Mouse (Mus musculus) spleen, postnatal 10 days (tissue): ENCODE measurements around the gene Commd8.

Experiments used
- DNase-seq, 2 experiments: peaks; one replicate each; pipeline ENCODE4 v3.0.0; 2021 to 2022; ENCODE audit warnings: low spot score in 2 of 2

Commd8 gene

GRCm38 (mm10) chr5:72167594-72168284 is at the start of gene Commd8:
TSS of gene Commd8 (minus strand) at chr5:72168189.
- DNase-seq: peak; percentile 89 to 97

- no peak for DNase-seq
These were observed 43.8 kb upstream of the Commd8 start for GRCm38 (mm10) chr5:72211741-72212140.

GRCm38 (mm10) chr5:72210812-72211139 is 42.8 kb upstream of the Commd8 start:
- DNase-seq: no peak

- no peak for DNase-seq
These were observed 42.3 kb upstream of the Commd8 start for GRCm38 (mm10) chr5:72210123-72210811.

DNA sequence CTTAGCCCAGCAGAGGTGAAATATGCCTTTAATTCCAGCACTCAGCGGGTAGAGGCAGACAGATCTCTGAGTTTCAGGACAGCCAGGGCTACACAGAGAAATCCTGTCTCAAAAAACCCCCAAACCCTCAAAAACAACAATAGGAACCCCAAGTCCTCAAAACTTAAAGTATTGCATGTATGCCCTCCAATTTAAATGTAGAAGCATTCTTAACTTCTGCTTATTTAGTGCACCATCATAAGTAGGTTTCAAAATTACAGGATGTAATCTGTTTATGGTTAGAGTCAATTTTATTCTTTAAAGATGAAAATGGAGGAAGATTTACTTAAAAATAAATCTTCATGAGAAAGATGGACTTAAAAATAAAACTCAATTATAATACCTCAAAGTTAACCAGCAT is 40.5 kb upstream of the Commd8 start:
- DNase-seq: no peak

GRCm38 (mm10) chr5:72205271-72205670 is 37.3 kb upstream of the Commd8 start:
- no peak for DNase-seq

- no peak for DNase-seq
These were observed 36.5 kb upstream of the Commd8 start for GRCm38 (mm10) chr5:72204507-72204906.

GRCm38 (mm10) chr5:72203734-72204073 is 35.7 kb upstream of the Commd8 start:
- no peak for DNase-seq

DNA sequence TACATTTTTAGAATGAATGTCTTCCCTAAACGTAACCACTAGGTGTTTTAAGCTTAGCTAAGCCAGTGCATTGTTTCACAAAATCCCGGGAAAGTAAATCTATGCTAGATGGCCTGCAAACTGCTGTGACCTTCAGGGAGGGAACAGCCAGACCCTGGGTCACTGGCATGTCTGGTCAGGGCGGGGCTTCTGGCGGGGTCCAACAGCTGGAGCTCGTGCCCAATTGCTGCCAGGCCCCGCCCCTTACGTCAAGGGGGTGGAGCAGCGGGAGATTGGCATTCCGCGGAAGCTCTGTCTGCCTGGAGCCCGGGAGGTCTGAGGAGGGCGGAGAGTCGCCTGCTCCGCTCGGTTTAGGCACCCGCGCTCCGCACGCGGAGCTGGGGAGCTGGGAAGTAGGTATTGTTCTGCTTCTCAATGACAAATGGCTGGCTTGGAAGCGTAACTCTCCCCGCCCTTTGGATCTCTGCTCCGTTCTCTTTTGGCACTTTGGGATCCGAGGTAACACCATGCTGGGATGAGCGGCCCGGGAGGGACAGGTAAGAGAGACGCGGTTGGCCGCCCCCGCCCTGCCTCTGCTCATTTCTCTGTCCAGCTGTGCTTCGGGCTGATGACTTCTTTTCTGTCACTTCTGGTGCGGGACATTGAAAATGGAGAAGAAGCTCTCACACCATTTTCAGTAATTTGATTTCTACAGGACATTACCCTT is 35.2 kb upstream of the Commd8 start:
- DNase-seq: peak; percentile 83 to 93

GRCm38 (mm10) chr5:72202016-72202415 is 34.0 kb upstream of the Commd8 start:
- no peak for DNase-seq

DNA sequence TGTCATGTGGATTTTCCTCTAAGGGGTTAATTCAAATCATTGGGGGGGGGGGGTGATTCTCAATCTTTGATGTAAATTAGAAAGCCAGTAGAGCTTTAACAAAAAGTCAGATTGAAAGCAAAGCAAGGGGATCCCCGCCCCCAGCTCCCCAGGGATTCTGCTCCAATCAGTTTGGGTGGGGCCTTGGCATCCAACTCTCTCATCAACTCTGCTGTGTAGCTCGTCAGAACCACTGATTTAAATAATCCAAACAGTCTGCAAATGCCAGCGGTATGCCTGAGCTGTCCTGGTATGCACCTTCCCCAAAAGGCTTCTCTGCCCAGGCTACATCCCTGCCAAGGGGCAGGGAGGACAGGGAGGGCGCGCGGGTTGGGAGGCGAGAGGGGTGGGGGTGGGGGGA is 33.6 kb upstream of the Commd8 start:
- DNase-seq: no peak

- DNase-seq: no peak
These were observed 27.5 kb upstream of the Commd8 start for GRCm38 (mm10) chr5:72195442-72195841.

- no peak for DNase-seq
These were observed 23.9 kb upstream of the Commd8 start for GRCm38 (mm10) chr5:72191932-72192331.

DNA sequence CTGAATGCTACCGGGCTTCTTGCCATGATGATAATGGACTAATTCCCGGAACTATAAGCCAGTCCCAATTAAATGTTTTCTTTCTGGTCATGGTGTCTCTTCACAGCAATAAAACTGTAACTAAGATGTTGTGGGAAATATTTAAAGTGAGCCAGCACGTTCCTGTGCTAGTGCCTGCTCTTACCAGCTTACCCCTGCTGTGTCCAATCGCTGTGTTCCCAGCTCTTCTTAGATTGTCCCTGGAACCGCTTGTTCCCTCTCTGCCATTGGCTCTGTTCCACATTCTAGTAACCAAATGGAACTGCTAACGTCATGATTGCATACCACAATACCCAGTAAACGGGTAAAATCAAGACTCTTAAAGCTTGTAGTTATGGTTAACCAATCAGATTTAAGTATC is 23.2 kb upstream of the Commd8 start:
- DNase-seq: no peak

DNA sequence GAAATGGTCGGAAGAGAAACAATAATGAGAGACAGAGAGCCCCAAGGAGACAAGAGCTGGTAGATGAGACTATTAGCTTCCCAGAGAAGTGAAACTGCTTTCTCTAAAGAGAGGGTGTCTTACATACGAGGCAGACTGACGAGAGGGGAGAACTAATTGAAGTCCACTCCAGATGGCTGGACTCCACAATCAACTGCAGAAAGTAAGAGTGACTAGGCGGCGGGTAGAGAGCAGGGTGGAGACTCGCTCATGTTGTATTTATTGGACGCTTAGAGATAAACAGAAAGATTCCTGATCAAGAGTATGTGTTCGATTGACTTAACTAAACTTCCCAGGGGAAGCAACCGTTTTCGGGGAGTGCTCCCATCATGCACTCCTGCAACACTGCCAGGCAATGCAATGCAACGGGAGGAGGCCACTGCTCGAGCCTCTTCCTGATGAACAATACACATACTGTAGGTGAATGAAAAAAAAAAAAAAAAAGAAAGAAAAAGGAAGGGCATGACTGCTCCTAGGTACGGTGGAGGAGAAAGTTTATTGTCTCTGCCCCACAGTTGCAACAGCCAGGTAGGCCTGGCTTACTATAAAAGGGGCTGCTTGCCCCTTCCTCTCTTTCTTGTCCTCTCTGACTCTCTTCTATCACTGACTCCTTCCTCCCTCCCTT is 16.6 kb upstream of the Commd8 start:
- DNase-seq: no peak

GRCm38 (mm10) chr5:72183929-72184328 is 15.9 kb upstream of the Commd8 start:
- peak in 1 of 2 experiments; percentile 79 for DNase-seq

GRCm38 (mm10) chr5:72182804-72183203 is 14.8 kb upstream of the Commd8 start:
- peak in 1 of 2 experiments; percentile 68 for DNase-seq

DNA sequence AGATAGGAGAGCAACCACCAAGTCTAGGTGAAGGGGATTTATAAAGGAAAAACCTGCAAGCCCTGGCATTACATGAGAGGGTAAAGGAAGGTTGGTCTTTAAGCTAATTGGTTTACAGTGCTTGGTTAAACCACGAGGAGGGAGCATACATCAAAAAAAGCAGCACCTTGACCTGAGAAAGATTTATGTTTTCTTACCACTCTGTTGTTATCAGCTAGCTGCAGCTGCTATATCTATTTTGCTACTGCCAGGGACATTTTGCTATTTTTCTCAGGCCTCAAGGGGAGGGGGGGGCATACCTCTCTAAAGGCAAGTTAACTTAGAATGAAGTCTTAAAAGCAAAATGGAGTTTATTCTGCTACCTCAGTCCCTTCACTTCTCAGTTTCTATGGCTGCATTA is 13.2 kb upstream of the Commd8 start:
- no peak for DNase-seq

GRCm38 (mm10) chr5:72175530-72175929 is 7.5 kb upstream of the Commd8 start:
- no peak for DNase-seq

DNA sequence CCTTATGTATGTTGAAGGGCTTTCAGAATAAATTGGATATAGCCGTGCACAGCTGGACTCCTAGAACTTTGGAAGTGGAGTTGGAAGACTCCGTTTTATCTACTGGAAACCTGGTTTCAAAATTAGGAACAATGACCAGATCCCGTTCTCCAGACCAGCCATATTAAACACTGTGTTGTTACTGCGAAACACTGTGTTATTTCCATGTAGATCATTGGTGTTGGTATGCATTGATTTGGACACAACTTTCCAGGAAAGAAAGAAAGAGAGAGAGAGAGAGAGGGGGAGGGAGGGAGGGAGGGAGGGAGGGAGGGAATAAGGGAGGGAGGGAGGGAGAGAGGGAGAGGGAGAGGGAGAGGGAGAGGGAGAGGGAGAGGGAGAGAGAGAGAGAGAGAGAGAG is 7.1 kb upstream of the Commd8 start:
- DNase-seq: no peak

GRCm38 (mm10) chr5:72173521-72173920 is 5.5 kb upstream of the Commd8 start:
- no peak for DNase-seq

DNA sequence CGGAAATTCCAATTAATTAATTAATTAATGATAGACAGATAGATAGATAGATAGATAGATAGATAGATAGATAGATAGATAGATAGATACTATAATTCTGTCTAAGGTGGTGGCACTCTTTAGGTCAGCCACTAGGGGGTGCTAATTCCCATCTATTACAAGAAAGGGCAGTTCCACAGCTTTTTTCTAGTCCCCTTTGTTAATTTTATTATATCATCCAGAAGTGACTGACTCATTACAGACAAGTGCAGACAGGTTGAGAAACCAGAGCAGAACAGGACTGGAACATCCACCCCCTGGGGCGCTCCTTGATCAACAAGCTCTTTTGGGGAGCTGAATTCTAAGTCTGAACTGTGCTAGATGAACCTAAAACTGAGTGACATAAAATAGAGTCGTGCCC is 4.7 kb upstream of the Commd8 start:
- DNase-seq: peak in 1 of 2 experiments; percentile 61

- no peak for DNase-seq
These were observed 2.1 kb upstream of the Commd8 start for GRCm38 (mm10) chr5:72170067-72170466.
